Mouse (Mus musculus): ENCODE data around the gene Ticam1. TPM values are rescaled to one million over a fixed set of nuclear protein-coding genes. Genes with fewer than 3 reads are reported as not detected.
"Not testable (repeated sequence)": the region's sequence is repeated elsewhere in the genome, so short reads cannot be mapped to it uniquely, and the experiment has no call there.

The Ticam1 gene
- total RNA-seq, 2 experiments from 2014 or later, result 6.6 to 6.8 TPM

DNA sequence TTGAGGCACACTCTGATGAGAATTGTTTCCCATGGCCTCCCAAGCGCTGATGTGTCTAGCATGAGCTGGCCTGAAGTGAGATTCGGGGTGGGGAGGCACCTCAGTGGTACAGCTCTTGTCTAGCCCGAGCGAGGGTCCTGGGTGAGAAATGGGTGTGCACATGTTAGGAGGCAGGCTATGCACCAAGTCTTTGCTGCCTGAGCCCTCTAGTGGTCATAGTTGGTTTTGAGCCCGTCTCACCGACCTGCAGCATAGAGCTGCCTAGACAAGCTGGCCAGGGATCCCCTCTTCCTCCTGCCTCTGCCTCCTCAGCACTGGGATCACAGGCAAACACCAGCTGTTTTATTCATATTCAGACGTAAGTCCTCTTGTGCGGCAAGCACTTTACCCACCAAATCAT, 12.6 kb downstream of the Ticam1 start:
- DNase-seq, result peak; percentile 78

DNA sequence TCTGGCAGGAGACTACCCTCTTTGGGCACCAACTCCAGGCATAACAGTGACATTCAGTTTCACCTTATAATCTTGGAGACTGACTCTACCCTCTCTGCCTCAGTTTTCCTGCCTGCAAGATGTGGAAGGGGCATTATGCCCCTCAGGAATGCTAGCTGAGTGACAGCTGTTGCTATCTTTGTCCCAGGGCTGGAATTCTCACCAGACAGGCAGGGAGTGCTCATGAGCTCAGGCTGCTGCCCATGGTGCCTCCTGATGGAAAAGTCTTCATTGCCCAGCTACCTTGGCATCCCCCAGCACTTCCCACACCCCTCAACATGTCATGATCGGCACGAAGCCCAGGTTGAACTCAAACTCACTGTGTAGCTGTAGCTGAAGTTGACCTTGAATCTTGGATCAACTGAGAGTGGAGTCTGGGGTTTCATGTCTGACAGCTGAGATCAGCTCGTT, 13.9 kb downstream of the Ticam1 start:
- peak; percentile 61 for DNase-seq

DNA sequence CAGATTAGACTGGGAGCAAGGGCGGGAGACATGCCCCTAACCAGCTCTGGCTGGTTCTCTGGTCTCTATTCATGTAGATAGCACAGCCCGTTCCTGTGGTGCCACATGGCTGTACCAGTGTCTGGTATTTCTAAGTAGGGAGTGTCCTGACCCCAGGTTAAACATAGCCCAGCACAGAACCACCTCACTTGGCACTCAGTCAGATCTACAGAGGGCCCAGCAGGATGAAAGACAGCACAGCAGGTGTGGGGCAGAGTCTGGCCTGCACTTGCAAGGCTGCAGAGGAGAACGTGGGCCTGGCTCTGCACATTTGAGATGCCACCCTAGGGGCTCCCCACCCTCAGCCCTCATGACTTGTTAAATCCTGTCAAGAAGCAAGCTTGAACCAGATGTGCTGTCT, 15.4 kb downstream of the Ticam1 start:
- no peak for DNase-seq

DNA sequence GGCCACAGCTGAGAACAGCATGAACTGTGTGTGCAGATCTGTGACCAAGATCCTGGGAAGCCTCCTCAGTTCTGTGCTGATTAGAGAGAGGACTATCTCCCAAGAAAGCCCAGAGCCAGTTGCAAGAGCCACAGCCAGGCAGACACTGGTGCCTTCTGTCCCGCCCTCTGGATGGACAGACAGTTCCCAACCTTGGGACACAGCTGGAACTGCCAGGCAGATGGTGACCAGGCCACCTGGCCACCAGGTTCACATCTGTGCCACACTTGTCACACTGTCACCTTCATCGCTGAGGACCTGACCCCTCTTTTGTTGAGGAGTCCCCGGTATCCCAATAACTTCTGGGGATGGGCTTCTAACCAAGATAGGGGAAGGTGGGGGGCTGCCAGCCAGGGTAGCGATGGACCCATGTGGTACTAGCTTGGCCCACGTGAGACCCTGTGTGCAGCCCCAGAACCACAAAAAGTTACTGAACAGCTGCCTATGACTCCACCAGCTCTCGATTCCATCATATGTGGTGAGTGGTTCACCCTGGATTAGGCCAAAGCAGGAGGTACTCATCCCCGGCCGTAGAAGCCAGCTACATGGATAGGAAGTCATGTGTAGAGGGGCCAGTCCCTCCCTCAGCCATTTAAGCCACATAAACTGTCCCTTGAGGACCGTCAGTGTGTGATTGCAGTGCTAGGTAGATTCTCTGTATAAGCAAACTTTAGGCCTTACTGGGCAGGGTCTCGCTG, 17.1 kb downstream of the Ticam1 start:
- DNase-seq, result no peak

DNA sequence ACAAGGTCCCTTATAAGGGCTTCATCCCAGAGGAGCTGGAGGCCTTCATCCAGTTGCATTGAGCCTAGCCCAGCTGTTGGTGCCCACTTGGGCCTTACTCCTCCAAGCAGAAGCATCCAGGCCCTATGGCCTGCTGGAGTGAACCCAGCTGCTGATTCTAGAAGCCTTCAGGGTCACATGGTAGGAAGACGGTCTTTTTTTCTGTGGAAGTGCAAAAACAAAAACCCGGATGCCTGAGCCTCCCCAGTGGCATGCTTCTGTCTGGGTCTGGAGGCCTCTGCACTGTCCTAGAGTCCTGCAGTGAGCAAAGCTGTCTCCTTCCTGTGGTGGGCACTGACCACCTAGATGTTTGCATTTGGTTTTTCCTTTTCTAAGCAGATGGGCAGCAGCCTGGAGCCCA, 17.8 kb downstream of the Ticam1 start:
- not testable (repeated sequence) for DNase-seq

DNA sequence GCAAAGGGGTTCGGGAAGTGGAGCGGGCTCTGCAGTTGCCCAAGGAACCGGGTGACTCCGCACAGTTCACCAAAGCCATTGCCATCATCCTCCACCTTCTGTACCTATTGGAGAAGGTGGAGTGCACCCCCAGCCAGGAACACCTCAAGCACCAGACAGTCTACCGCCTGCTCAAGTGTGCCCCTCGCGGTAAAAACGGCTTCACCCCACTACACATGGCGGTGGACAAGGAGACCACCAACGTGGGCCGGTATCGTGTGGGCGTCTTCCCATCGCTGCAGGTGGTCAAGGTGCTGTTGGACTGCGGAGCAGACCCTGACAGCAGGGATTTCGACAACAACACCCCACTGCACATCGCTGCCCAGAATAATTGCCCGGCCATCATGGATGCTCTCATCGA, 18.3 kb downstream of the Ticam1 start:
- DNase-seq, result not testable (repeated sequence)

DNA sequence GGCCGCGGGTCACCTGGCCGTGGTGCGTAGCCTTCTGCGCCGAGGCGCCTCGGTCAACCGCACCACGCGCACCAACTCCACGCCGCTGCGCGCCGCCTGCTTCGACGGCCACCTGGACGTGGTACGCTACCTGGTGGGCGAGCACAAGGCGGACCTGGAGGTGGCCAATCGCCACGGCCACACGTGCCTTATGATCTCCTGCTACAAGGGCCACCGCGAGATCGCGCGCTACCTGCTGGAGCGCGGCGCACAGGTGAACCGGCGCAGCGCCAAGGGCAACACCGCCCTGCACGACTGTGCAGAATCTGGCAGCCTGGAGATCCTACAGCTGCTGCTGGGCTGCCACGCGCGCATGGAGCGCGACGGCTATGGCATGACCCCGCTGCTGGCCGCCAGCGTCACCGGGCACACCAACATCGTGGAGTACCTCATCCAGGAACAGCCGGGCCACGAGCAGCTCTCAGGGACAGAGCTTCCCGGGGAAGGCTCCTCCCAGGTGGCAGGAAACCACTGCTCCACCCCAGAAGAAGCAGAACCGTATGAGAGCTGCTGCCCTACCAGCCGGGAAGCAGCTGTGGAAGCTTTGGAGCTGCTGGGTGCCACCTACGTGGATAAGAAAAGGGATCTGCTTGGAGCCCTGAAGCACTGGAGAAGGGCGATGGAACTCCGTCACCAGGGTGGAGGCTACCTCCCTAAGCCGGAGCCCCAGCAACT, 19.2 kb downstream of the Ticam1 start:
- DNase-seq, result no peak

DNA sequence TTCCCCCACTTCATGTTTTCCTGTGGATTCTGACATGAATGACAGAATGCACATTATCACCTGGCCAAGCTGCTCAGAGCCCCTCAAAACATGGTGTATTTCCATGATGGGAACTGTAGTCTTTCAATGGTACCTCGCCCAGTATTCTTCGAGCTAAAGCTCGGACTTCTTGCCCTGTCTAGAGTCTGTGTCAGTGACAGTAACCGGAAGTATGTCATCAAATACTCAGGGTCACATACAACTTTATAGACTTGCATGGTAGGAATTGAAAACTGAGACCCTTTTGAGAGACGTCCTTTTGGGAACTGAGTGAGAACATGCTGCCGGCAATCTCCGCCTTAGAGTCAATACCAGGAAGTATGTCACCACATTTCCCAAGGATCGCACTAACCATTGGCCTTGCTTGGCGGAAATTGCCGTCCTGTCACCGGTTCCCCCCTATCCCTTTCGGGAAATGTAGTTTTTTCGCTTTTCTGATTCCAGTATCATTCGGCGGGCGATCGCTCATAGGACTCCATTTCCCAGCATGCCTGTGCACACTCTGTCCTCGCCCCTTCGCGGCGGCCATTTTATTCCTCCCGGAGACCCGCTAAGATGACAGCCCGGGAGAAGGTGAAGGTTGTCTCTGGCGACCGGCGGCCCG, 20.2 kb downstream of the Ticam1 start, which contains the start of gene Fem1a:
Gene Fem1a, plus strand, starts transcription at position 572 of the 643 bp plus-strand sequence.
- peak; percentile 81 for DNase-seq

DNA sequence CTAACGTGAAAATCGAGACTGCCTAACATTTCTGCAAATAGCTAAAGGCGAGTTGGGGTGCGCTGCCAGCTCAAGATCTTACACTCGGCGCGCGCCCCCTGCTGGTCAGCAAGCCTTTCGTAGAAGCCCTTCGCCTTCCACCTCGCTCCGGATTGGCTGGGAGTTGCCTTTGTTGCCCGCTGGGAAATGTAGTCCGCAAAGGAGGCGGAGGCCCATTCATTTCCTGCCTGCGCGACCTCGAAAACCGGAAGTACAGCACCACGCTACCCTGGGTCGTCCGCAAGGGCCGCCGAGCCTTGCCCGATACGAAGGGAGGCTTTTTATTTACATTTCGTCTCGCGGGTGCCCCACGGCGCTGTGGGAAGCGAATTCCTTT, 20.7 kb downstream of the Ticam1 start:
- peak; percentile 99 for DNase-seq

DNA sequence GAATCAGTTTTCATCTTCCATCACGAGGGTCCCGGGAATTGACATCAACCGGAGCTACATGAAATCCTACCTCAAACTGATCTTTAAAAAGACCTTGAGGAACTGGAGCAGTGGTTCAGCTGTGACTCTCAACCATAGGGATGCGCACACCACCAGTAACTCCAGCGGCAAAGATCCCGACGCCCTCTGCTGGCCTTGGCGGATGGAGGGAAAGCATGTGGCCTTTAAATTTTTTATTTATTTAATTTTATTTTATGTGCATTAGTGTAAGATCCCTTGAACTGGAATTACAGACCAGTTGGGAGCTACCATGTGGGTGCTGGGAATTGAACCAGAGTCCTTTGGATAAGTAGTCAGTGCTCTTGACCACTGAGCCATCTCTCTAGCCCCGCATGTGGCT, 21.2 kb downstream of the Ticam1 start:
- no peak for DNase-seq

DNA sequence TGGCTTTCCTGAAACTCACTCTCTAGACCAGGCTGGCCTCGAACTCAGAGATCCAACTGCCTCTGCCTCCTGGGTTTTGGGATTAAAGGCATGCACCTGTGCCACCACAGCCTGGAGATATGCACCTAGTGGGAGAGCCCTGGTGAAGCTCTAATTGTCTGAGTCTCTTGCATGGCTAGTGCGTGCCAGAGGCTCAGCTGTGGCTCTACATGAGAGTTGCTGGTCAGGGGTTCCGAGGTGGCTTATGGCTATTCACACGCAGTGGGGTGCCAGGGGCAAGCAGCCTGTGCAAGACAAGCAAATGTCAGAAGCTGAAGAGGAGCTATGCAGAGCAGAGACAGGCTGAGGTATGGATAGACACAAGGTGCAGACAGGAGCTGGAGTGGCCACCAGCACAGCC, 21.9 kb downstream of the Ticam1 start:
- no peak for DNase-seq

DNA sequence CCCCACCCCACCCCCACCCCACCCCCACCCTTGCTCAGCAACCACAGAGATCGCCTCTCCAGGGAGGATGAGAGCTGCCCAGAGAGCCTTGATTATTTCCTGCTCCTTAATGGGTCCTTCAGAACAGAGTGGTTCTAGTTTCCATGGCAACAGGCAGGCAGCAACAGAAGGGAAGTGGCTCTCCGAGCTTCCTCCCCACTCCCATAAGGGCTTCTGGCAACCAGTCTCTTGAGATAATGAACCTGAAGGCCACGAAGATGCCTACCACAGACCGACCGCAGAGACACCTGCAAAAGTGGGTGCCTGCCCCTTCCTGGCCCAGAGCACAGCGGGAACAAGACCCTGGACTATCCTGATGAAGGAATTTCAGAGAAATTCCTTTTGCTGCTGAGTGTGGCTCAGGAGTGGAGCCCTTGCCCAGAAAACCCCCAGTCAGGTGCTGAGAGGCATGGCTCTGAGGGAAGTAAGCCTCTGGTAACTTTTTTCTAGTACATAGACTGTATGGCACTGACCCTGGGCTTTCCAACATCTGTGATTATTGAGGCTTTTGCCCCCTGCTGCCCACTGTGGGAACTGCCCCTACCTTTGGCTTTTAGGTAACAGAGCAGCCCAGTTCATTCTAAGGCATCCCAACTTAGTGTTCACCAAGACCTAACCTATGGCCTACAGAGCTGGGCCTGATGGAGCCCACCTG, 25.3 kb downstream of the Ticam1 start:
- DNase-seq, result peak; percentile 63

DNA sequence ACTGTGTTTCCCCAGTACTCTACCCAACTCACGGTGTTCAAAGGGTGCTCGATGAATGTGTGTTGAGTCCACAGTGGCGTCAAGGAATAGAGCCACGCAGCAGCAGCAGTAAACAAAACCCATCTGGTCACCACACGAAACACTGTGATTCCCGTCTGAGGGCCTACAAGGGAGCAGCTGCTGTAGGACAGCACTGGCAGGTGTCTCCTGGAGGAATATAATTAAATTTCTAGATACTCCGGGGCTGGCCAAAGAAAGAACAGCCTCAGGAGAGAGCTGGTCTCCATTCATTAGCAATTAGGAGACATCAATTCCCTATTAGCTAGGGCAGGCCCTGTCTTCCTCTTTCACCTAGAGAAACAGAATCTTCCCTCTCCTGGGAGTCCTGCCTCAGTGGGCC, 31.0 kb downstream of the Ticam1 start:
- DNase-seq, result no peak

DNA sequence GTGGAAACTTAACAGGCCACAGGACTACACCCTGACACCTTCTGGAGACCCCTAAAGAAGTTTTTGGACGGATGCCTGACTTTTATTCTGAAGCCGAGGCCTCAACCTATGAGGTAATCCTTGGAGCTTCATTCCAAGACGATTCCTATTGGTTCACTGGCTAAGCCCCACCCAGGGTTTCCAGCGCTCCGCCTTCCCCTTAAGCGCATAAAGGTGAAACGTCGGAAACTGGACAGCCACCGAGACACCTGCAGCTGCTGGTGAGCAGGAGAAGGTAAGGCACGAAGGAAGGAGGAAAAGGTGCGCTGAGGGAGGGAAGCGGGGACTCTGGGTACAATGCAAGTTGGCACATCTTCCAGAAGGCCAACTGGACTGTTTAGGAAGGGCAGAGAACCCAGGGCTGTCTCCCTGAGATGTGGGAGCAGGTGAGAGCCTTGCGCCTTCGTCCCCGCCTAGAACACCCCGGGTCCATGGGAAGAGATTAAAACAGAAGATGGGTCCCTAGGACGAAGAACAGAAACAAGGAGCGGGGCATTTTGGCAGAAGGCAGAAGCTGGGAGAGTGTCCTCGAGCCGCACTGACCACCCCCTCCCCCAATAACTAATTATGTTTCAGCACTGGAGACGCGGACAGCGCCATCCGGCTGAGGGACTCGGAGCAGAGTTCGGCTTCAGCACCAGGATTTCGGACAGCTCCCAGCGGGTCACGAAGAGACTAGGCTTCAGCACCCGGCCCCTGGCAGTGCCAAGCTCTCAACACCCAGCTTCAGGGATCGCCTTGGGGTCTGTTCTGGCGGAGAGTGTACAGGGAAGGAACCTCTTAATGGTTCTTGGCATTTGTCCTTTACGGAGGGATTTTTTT, 34.8 kb downstream of the Ticam1 start:
- peak; percentile 97 for DNase-seq

DNA sequence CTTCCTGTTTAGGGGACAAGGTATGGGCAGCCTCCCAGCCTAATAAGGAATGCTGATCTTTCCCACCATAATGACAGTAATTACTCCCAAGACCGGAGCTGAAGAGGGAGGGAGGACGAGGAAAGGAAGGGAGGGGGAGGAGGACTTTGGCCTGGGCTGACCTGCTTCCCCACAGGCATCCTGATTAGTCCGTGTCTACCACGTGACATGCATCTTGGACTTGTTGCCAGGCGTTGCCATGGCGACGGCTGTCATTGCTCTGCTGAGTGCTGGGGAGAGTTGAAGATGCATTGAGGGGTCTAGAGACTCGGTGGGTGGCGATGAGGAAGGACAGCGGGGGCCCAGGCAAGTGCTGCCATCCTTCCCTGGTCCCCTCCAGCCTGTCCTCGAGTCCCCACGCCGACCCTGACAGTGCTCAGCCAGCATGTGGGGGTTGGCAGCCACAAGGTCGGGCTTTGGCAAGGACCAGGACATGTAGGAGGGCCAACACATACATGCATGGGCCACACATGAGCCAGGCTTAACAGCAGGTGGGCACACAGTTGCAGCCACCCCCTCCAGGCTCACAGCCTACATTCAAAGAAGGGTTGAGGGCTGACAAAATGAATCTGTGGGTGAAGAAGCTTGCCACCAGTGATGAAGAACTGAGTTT, 42.6 kb downstream of the Ticam1 start:
- peak; percentile 50 for DNase-seq

DNA sequence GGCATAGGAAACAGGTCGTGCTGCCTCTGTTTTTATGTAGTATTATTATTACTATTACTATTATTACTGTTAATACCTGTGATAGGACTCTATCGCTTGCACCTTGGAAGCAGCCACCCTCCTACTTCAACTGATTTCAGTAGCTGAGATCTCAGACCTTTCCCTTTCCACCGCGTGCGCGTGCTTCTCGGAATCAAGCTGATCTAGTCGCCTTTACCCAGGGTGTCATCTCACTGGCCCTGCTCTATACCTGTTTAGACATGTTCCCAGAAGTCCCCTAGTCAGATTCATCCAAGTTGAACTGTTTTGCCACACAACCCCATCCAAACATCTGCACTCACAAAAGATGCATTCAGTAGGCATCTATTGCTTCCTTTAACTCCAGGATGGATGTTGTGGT, 43.2 kb downstream of the Ticam1 start:
- no peak for DNase-seq

DNA sequence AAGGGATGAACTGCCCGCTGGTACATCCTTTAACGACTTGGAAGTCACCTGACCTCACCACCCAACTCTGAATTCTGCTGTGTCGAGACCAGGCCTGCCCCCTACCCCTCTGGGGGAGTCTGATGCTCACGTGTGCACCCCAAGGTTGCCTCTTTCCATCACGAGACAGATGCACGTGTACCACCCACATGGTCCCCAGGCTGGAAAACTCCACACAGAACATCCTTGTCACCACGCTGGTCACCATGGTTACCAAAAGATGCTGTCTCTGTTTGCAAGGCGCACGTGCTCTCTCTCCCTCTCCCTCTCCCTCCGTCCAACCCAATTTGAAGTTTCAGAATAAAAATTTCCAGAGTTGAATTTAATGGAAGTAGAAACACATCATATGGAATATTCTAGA, 46.6 kb downstream of the Ticam1 start:
- DNase-seq, result no peak

DNA sequence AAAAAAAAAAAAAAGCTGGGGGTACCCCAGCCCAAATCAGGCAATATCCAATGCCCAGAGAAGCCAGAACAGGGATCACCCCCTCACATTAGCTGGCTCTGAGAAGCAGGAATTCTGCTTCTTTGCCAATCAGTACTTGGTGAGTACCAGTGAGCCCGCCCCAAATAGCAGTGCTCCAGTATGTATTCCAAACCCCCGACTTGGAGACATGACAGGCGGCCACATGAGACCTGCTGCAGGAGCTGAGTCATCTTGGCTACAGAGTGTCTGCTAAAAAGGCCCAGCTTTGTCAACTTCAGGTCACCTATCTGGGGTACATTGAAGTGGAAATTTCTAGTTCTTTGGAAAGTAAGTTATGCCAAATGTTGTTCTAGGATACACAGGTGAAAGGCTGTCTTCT, 50.0 kb downstream of the Ticam1 start:
- no peak for DNase-seq

DNA sequence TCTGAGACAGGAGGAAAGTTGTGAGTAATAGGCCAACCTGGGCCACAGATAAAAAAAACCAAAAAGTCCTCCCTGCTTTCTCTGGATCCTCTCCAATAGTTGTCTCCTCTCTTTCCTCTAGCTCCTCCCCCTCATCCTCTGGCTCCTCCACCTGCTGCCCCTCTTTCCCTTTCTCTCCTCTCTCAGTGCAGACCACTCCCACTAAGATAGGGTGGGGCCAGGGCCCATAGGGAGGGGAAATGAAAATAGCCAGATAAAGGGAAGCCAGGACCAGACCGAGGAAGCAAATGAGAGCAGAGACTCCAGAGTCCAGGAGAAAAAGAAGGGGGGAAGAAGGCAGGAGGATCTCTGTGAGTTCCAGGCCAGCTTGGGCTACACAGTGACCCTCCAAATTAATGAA, 51.7 kb downstream of the Ticam1 start:
- DNase-seq, result no peak

DNA sequence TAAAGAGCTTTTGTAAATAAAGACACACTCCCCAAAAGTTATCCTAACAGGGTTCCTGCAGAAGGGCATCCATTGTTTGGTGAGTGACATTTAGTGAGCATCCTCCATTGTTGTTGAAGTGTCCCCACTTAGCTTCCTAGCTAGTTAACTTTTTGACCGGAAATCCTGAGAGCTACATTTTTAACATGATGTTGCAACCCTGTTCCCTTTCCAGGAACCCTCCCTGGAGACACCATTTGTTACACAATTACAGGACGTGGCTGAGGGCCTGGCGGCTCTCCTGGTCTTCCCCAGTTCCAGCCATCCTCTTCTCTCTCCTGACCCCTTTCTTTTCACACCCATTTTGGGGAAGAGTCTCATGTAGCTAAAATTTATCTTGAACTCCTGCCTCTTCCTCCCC, 56.8 kb downstream of the Ticam1 start:
- peak; percentile 54 for DNase-seq
